Mouse (Mus musculus) left cerebral cortex, postnatal 14 days (tissue): ENCODE measurements around the gene Pde8b. TPM values are rescaled to one million over a fixed set of nuclear protein-coding genes. Genes with fewer than 3 reads are reported as not detected.
A peak's percentile ranks its signal among the peaks of the same experiment; 100 is the strongest.
"Not testable (repeated sequence)": the region's sequence is repeated elsewhere in the genome, so short reads cannot be mapped to it uniquely, and the experiment has no call there.

Source experiments
- DNase-seq, 2 experiments: peaks; one replicate each; pipeline ENCODE4 v3.0.0; 2021 to 2022; ENCODE audit warnings: low spot score in 2 of 2, mixed read lengths in 1 of 2
- intact Hi-C: fragments of 180-260 bp; cut with DNase I; formaldehyde crosslinking; loops from one replicate; pipeline ENCODE4 v1.15.1; 2025
- total RNA-seq, 2 experiments: library from RNA; stranded (reverse); gene quantifications; 2 replicates each; pipeline ENCODE4 v1.2.3; 2021

Gene Pde8b
- total RNA-seq, 2 experiments from 2014 or later: 109 to 114 TPM

- intact Hi-C loops: loop anchor here (5.0 kb wide), 2 partner anchors 116 to 206 kb away; no protein-coding TSS in a partner anchor
- DNase-seq: peak in 1 of 2 experiments; percentile 13
Observed at GRCm38 (mm10) chr13:95223427-95223772, 26.7 kb downstream of the Pde8b start.

DNA sequence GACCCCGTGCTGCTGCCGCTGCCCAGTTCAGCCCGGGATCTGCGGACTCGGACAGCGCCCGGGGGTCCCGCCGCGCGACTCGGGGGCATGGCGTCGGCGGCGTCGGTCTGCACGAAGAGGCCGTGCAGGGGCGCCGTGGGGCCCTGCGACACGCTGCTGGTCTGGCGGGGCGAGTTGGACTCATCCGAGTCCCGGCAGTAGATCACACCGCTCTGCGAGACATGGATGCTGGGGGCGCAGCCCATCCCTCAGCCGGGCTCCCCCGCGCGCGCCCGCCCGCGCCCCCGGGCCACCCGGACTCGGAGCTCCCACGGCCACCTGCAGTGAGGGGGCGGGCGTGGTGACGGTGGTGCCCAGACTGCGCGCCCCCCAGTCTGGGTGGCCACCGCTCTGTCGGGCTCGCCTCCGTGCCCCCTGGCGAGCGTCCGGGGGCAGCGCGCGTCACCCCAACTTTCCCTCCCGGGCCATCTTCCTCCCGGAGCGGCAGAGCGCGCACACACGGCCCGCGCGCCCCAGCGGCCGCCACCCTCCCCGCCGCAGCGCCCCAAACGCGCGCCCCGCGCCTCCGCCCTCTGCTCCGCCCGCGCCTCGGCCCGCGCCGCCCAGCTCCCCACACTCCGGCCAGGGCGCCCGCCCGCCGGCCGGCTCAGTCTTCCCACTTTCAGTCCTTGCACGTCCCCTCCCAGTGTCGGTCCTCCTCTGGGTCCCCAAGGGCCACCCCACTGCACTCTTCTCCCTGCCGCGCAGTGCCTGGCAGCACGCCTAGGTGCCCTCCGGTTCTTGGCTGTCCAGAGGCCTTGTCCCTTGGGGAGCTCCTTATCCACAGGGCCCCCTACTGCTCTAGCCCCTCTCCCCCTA lies 27.3 kb downstream of the Pde8b start:
- DNase-seq: peak; percentile 32 to 47
- intact Hi-C loops: loop anchor here (5.0 kb wide), 2 partner anchors 115 to 205 kb away; no protein-coding TSS in a partner anchor

DNA sequence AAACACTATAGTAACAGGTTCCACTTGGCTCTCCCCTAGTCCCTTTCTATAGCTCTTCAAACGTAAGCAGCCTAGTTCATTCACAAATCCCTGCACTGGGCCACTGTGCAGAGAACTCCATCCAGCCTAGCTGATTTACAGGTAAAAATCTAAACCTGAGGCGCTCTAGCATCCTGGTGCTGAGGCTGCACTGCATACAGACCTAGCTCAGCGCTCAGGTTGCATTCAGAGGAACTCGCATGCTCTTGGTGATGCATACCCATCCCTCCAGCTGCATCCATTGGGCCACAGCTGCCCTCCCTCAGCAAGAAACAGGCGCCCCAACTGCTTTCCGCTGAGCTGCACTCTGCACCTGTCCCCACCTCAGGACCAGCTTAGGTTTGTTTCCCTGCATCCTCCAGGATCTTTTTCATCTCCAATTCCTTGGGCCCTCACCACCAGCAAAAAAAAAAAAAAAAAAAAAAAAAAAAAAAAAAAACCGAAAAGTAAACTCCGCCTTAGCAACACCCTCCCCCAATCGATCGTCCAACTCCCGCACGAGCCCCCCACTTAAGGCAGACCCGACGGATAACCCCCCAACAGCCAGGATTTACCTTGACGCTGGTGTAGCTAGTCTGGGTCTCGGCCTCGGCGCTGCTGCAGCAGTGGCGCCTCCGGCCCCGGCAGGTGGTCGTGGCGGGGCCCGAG lies 28.1 kb downstream of the Pde8b start:
- intact Hi-C loops: loop anchor here (5.0 kb wide), 2 partner anchors 115 to 205 kb away; no protein-coding TSS in a partner anchor
- peak; percentile 32 to 33 for DNase-seq

GRCm38 (mm10) chr13:95215661-95216170 lies 34.4 kb downstream of the Pde8b start:
- DNase-seq, intact Hi-C loops: not testable (repeated sequence)

DNA sequence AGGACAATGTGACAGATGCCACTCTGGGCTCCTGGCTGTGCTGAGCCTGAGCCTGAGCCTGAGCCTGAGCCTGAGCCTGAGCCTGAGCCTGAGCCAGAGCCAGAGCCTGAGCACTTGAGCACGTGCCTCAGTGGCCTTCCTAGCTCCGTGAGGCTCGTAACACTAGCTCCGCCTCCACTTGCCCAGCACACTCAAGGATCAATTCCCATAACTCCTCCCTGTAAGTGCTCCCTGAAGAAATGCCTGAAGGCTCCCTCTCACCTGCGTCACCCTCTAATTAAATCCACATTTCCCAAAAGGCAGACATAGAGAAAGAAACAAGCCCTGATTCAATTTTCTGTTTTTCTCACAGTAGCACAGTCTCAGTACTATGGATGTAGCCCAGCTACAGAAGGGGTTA lies 37.8 kb downstream of the Pde8b start:
- no peak for DNase-seq
- intact Hi-C loops: no loop called here

GRCm38 (mm10) chr13:95207301-95207700 lies 42.8 kb downstream of the Pde8b start:
- DNase-seq, intact Hi-C loops: not testable (repeated sequence)

- no peak for DNase-seq
- intact Hi-C loops: no loop called here
Observed at GRCm38 (mm10) chr13:95202151-95202758, 47.9 kb downstream of the Pde8b start.

DNA sequence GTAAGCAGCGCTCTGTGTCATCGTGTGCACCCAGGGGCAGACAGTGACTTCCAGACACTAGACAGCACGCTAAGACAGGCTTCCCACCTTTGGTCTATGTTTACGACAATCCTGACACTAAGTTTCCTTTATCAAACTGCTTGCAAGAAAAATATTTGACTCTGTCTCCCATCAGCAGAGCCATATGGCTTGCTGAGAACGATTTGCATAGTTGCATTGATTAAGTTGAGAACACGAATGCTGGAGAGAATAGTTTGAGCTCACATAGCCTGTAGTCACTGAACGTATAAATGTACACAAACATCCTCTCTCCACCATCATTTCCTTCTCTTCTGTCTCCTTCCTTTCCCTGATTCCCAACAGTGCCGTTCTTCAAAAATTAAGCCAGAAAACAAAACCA lies 49.3 kb downstream of the Pde8b start:
- no peak for DNase-seq
- intact Hi-C loops: no loop called here

DNA sequence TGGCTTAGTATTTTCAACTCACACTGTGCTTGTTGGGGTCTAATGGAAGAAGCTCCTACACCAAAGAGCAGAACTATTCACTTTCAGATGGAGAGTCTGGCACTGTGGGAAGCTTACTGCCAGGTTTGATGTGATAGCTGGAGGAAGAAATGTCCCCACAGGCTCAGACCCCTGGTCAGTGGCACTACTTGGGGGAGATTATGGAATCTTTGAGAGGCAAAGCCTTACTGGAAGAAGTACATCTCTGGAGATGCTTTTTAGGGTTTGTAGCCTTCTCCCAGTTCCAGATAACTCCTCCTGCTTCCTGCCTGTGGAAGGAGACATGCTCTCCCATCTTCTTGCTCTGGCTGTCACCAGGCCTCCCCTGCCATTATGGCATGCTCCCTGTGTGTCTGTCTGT lies 50.1 kb downstream of the Pde8b start:
- no peak for DNase-seq
- intact Hi-C loops: no loop called here

DNA sequence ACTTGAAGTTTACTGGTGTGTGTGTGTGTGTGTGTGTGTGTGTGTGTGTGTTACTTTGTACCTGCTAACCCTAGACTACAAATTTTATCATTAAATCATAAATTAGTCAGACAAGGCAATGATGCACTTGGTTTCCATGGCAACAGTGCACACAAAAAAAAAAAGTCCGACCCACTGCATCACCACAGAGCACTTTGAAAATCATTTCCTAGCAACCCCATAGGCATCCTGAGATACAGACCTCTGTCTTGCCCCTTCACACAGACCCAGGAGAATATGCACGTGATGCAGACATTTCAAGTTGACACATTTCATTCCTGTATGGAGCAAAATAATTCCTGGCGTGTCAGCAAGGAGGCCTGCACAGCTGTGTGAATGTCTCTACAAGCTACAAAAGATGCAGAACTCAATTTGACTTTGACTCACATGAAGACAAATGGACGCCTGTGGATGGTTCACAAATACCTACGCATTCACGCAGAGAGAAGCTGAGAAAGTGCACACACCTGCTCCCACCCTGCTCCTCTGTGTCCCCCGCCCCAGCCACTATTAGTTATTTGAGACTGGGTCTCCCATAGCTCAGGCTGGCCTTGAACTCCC lies 53.9 kb downstream of the Pde8b start:
- intact Hi-C loops: no loop called here
- DNase-seq: peak in 1 of 2 experiments; percentile 58

- DNase-seq: no peak
- intact Hi-C loops: no loop called here
Observed at GRCm38 (mm10) chr13:95191951-95192350, 58.2 kb downstream of the Pde8b start.

DNA sequence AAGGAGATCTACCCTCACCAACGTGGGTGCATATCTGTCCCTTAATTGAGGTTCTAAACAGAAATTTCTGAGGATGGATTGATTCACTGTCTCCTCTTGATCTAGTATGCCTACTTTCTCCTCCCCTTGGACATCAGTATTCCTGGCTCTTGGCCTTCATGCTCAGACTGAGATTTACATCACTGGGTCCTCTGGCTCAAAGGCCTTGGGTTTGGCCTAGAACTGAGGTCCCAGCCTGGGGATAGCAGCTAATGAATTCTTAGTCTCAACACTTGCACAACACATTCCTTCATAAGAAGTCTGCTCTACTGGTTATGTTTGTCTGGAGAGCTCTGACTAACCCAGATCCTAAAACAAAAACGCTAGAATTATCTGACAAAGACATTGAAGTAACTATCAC lies 61.0 kb downstream of the Pde8b start:
- no peak for DNase-seq
- intact Hi-C loops: no loop called here

- intact Hi-C loops: no loop called here
- DNase-seq: no peak
Observed at GRCm38 (mm10) chr13:95187153-95187665, 62.9 kb downstream of the Pde8b start.

DNA sequence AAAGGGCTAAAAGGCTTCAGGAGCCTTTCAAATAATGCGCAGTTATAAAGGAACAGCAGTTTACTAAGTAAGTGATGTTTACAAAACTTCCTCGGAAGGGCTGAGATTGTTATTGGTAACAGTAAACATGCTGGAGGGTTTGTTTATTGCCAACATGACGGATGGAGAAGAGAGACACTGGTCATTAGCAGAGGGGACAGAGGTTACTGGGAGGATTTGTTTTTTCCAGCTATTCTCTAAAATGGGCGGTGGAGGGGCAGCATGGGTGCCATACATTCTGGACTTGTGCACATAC lies 63.4 kb downstream of the Pde8b start:
- no peak for DNase-seq
- intact Hi-C loops: no loop called here

GRCm38 (mm10) chr13:95185891-95186740 lies 64.0 kb downstream of the Pde8b start:
- intact Hi-C loops: no loop called here
- DNase-seq: no peak

DNA sequence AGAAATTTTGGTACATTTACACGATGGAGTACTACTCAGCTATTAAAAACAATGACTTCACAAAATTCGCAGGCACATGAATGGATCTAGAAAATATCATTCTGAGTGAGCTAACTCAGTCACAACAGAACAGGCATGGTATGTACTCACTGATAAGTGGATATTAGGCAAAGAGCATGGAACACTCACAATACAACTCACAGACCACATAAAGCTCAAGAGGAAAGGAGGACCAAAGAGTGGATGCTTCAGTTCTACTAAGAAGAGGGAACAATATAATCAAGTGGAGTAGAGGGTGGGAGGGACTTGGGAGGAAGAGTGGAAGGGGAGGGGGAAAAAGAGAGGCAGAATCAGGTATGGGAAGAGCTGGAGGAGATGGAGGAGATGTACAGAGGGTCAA lies 66.5 kb downstream of the Pde8b start:
- intact Hi-C loops: no loop called here
- DNase-seq: no peak

- DNase-seq: no peak
- intact Hi-C loops: no loop called here
Observed at GRCm38 (mm10) chr13:95180208-95180607, 69.9 kb downstream of the Pde8b start.

GRCm38 (mm10) chr13:95177326-95177725 lies 72.8 kb downstream of the Pde8b start:
- DNase-seq: peak; percentile 43 to 83
- intact Hi-C loops: no loop called here

GRCm38 (mm10) chr13:95176399-95176798 lies 73.7 kb downstream of the Pde8b start:
- intact Hi-C loops: no loop called here
- DNase-seq: peak in 1 of 2 experiments; percentile 28
